Mouse (Mus musculus) embryonic facial prominence, embryonic 12.5 days (tissue): ENCODE results near the gene Ddx51. TPM values are rescaled to one million over a fixed set of nuclear protein-coding genes. Genes with fewer than 3 reads are reported as not detected.

ENCODE experiments used
- ATAC-seq: fragments of 200-750 bp; cut with Nextera tagmentation; 2 replicates; pipeline ENCODE4 v1.8.0; 2017; ENCODE audit not compliant: insufficient number of reproducible peaks, insufficient read depth, low FRiP score, low TSS enrichment
- H3K27ac ChIP-seq: fragments of 300-500 bp; sonication (generic); 2 replicates; pipeline ENCODE4 v1.5.1; 2016; ENCODE audit warnings: mild to moderate bottlenecking
- H3K27me3 ChIP-seq: fragments of 300-500 bp; sonication (generic); 2 replicates; pipeline ENCODE4 v1.6.1; 2016; ENCODE audit warnings: mild to moderate bottlenecking, moderate library complexity
- H3K36me3 ChIP-seq: fragments of 300-500 bp; sonication (generic); 2 replicates; pipeline ENCODE4 v1.6.1; 2016; ENCODE audit warnings: mild to moderate bottlenecking
- H3K4me1 ChIP-seq: fragments of 300-500 bp; sonication (generic); 2 replicates; pipeline ENCODE4 v1.6.1; 2016
- H3K4me2 ChIP-seq: fragments of 300-500 bp; sonication (generic); replicated peaks from 2 replicates; pipeline ENCODE4 v1.6.1; 2016; ENCODE audit warnings: mild to moderate bottlenecking, moderate library complexity
- H3K4me3 ChIP-seq: fragments of 300-500 bp; sonication (generic); 2 replicates; pipeline ENCODE4 v1.5.1; 2016; ENCODE audit warnings: mild to moderate bottlenecking
- H3K9ac ChIP-seq: fragments of 300-500 bp; sonication (generic); 2 replicates; pipeline ENCODE4 v1.6.1; 2016; ENCODE audit warnings: mild to moderate bottlenecking, moderate library complexity
- H3K9me3 ChIP-seq: fragments of 300-500 bp; sonication (generic); 2 replicates; pipeline ENCODE4 v1.6.1; 2016; ENCODE audit warnings: mild to moderate bottlenecking, moderate library complexity
- WGBS: fragments of 180-500 bp; shearing (Covaris S2); methylation state at CpG from one replicate; pipeline ENCODE4 v1.1.7; 2016; 5-methylcytosine and 5-hydroxymethylcytosine counted together
- microRNA-seq: library from miRNA; unstranded; fragments of <30 nt; microRNA quantifications from one replicate; pipeline ENCODE4, GENCODE M21; 2017
- polyA plus RNA-seq: library from polyadenylated mRNA; unstranded; fragments of >200 nt; fragmentation: Nextera tagmentation; extraction: Ambion mirVana; gene quantifications from 2 replicates; pipeline ENCODE4 v1.2.1, GENCODE M21; 2016

Ddx51 gene
- polyA plus RNA-seq, 1 experiment from 2014 or later: 46.7 TPM

GRCm38 (mm10) chr5:110664750-110665269 is 11.6 kb downstream of the Ddx51 start:
- ATAC-seq: no peak
- Histone ChIP-seq H3K27me3 (no peaks in the 10 kb centered on the region), H3K9ac (no peak overlapping the region), H3K4me1 (no peaks in the 10 kb centered on the region), H3K36me3 (peaks cover 86% of the 10 kb centered on the region), H3K4me2 (no peak overlapping the region), H3K4me3 (no peak overlapping the region), H3K9me3 (no peaks in the 10 kb centered on the region), H3K27ac (no peak overlapping the region)
- 92% methylated on average over 2 of the region's 2 CpGs for WGBS

DNA sequence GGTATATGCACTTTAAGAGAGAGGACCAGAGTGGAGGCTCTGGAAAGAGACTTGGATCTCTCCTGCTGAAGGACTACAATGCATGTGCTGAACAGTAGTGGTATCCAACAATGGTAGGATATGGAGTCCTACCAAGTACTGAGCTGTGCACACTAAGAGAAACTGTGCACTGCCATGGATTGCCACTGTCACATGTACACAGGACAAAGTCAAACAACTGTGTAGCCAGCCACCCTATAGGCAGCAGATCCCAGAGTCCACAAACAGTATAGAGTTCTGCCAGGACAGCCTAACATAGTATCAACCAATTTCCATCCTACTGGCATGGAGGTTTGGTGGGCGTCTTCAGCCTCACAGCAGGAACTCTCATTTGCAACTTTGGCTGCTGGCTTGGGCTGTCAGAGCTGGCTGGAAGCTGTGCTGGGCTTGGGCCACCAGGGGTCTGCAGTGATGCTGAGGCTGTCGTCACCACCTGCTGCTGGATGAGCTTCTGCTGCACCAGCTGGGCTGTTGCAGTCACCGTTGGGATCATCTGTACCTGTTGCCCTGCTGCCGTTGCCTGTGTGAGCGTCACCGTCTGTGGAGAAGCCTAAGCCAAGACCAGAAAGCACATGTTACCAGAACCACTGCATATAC is 12.4 kb downstream of the Ddx51 start:
- H3K9ac ChIP-seq: no peak overlapping the region
- no peaks in the 10 kb centered on the region for H3K9me3 ChIP-seq
- peaks cover 86% of the 10 kb centered on the region for H3K36me3 ChIP-seq
- WGBS: 72% methylated on average over 6 of the region's 6 CpGs
- H3K4me3 ChIP-seq: no peak overlapping the region
- no peak for ATAC-seq
- no peak overlapping the region for H3K27ac ChIP-seq
- H3K27me3 ChIP-seq: no peaks in the 10 kb centered on the region
- no peaks in the 10 kb centered on the region for H3K4me1 ChIP-seq
- H3K4me2 ChIP-seq: no peak overlapping the region

DNA sequence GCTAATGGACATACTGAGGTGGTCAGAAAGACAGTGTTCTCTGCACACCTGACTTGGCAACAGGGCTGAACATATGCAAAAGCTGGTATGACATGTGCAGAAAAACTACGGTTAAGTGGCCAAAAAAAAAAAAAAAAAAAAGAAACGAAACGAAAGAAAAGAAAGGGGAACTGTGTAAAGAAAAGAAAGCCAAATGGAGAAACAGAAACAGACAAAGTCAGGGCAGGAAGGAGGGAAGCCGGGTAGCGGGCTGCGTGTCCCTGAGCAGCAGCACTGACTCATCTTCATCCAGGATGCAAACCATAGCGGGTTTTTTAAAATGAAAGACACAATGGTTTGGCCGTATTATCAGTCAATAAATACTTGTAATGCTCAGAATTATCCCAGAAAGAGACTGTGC is 28.8 kb downstream of the Ddx51 start:
- H3K36me3 ChIP-seq: peaks cover 89% of the 10 kb centered on the region
- H3K9ac ChIP-seq: no peak overlapping the region
- H3K4me2 ChIP-seq: no peak overlapping the region
- H3K9me3 ChIP-seq: no peaks in the 10 kb centered on the region
- no peaks in the 10 kb centered on the region for H3K4me1 ChIP-seq
- no peak overlapping the region for H3K4me3 ChIP-seq
- H3K27me3 ChIP-seq: no peaks in the 10 kb centered on the region
- WGBS: 92% methylated on average over 8 of the region's 8 CpGs
- no peak for ATAC-seq
- H3K27ac ChIP-seq: no peak overlapping the region

GRCm38 (mm10) chr5:110698617-110699016 is 45.4 kb downstream of the Ddx51 start:
- Histone ChIP-seq H3K36me3 (peaks cover 86% of the 10 kb centered on the region), H3K9me3 (no peaks in the 10 kb centered on the region)

GRCm38 (mm10) chr5:110704004-110704403 is 50.8 kb downstream of the Ddx51 start:
- peaks cover 86% of the 10 kb centered on the region for H3K36me3 ChIP-seq
- WGBS: 75% methylated on average over 1 of the region's 1 CpGs
- no peak for ATAC-seq

More at GRCm38 (mm10) chr5:110698617-110699016, 45.4 kb downstream of the Ddx51 start:
- ATAC-seq: no peak
- H3K4me1 ChIP-seq: no peaks in the 10 kb centered on the region
- H3K27ac ChIP-seq: no peak overlapping the region
- no peak overlapping the region for H3K4me2 ChIP-seq
- no peak overlapping the region for H3K9ac ChIP-seq
- 89% methylated on average over 4 of the region's 4 CpGs for WGBS
- no peaks in the 10 kb centered on the region for H3K27me3 ChIP-seq
- H3K4me3 ChIP-seq: no peak overlapping the region

GRCm38 (mm10) chr5:110709256-110709655 is 56.0 kb downstream of the Ddx51 start:
- Histone ChIP-seq H3K27ac (no peak overlapping the region), H3K4me1 (no peaks in the 10 kb centered on the region), H3K4me2 (no peak overlapping the region), H3K9ac (no peak overlapping the region), H3K36me3 (peaks cover 65% of the 10 kb centered on the region), H3K27me3 (no peaks in the 10 kb centered on the region), H3K9me3 (no peaks in the 10 kb centered on the region), H3K4me3 (no peak overlapping the region)
- no peak for ATAC-seq
- 90% methylated on average over 4 of the region's 4 CpGs for WGBS

More at GRCm38 (mm10) chr5:110704004-110704403, 50.8 kb downstream of the Ddx51 start:
- no peaks in the 10 kb centered on the region for H3K4me1 ChIP-seq
- H3K27me3 ChIP-seq: no peaks in the 10 kb centered on the region
- no peaks in the 10 kb centered on the region for H3K9me3 ChIP-seq
- no peak overlapping the region for H3K9ac ChIP-seq
- no peak overlapping the region for H3K4me3 ChIP-seq
- H3K27ac ChIP-seq: no peak overlapping the region
- no peak overlapping the region for H3K4me2 ChIP-seq

Small RNA genes lying within 50 kb of the gene (microRNA-seq; reads per million reads assigned to microRNA genes)
- gene Mir7026: 2.5 reads per million, percentile 10 among the genes with 10 or more reads in this experiment

Other genes with a start within 250 kb of the Ddx51 start
- 25.4 and 26.6 TPM in 2 replicates for gene Fbrsl1, start 204.9 kb upstream of the Ddx51 start, polyA plus RNA-seq
- gene Galnt9, start 109.1 kb upstream of the Ddx51 start, polyA plus RNA-seq: 0.99 and 1.6 TPM in 2 replicates
- 53.4 and 60.9 TPM in 2 replicates for gene Noc4l, start within 50 bp of the Ddx51 start, polyA plus RNA-seq
- gene Ep400, start 117.3 kb downstream of the Ddx51 start, polyA plus RNA-seq: 50.5 and 51.9 TPM in 2 replicates
- gene Pus1, start 127.2 kb downstream of the Ddx51 start, polyA plus RNA-seq: 31.0 and 31.3 TPM in 2 replicates
- 26.5 and 28.1 TPM in 2 replicates for gene Ulk1, start 156.6 kb downstream of the Ddx51 start, polyA plus RNA-seq
- gene Hscb, start 186.3 kb downstream of the Ddx51 start, polyA plus RNA-seq: 27.1 and 31.3 TPM in 2 replicates
- gene Chek2, start 186.5 kb downstream of the Ddx51 start, polyA plus RNA-seq: 26.7 and 30.2 TPM in 2 replicates
- gene Ttc28, start 226.4 kb downstream of the Ddx51 start, polyA plus RNA-seq: 21.2 and 23.4 TPM in 2 replicates